Mouse (Mus musculus): Measurements from ENCODE around the gene Gm6096.
A peak's percentile ranks its signal among the peaks of the same experiment; 100 is the strongest.
"Not testable (repeated sequence)": the region's sequence is repeated elsewhere in the genome, so short reads cannot be mapped to it uniquely, and the experiment has no call there.

Gene Gm6096

GRCm38 (mm10) chr7:34250738-34251137, at the start of gene Gm6096:
Gene Gm6096, plus strand, starts transcription at chr7:34251038.
- DNase-seq (ENCODE audit: low read depth, low spot score), result no peak

- not testable (repeated sequence) for DNase-seq (ENCODE audit: low read depth, low spot score)
Observed at GRCm38 (mm10) chr7:34202147-34202546, 48.7 kb upstream of the Gm6096 start.

GRCm38 (mm10) chr7:34206331-34206730, 44.5 kb upstream of the Gm6096 start:
- no peak for DNase-seq (ENCODE audit: low read depth, low spot score)

GRCm38 (mm10) chr7:34208027-34208745, 42.7 kb upstream of the Gm6096 start:
- DNase-seq (ENCODE audit: low read depth, low spot score), result no peak

GRCm38 (mm10) chr7:34213281-34213680, 37.6 kb upstream of the Gm6096 start:
- no peak for DNase-seq (ENCODE audit: low read depth, low spot score)

GRCm38 (mm10) chr7:34214644-34215043, 36.2 kb upstream of the Gm6096 start:
- no peak for DNase-seq (ENCODE audit: low read depth, low spot score)

GRCm38 (mm10) chr7:34215481-34215880, 35.4 kb upstream of the Gm6096 start:
- no peak for DNase-seq (ENCODE audit: low read depth, low spot score)

- no peak for DNase-seq (ENCODE audit: low read depth, low spot score)
Observed at GRCm38 (mm10) chr7:34216474-34216873, 34.4 kb upstream of the Gm6096 start.

- DNase-seq (ENCODE audit: low read depth, low spot score), result no peak
Observed at GRCm38 (mm10) chr7:34218496-34218895, 32.3 kb upstream of the Gm6096 start.

- no peak for DNase-seq (ENCODE audit: low read depth, low spot score)
Observed at GRCm38 (mm10) chr7:34221594-34222250, 29.1 kb upstream of the Gm6096 start.

- no peak for DNase-seq (ENCODE audit: low read depth, low spot score)
Observed at GRCm38 (mm10) chr7:34222340-34222739, 28.5 kb upstream of the Gm6096 start.

- no peak for DNase-seq (ENCODE audit: low read depth, low spot score)
Observed at GRCm38 (mm10) chr7:34224308-34224707, 26.5 kb upstream of the Gm6096 start.

GRCm38 (mm10) chr7:34226086-34226485, 24.8 kb upstream of the Gm6096 start:
- DNase-seq (ENCODE audit: low read depth, low spot score), result no peak

GRCm38 (mm10) chr7:34226846-34227245, 24.0 kb upstream of the Gm6096 start:
- no peak for DNase-seq (ENCODE audit: low read depth, low spot score)

- no peak for DNase-seq (ENCODE audit: low read depth, low spot score)
Observed at GRCm38 (mm10) chr7:34228641-34229040, 22.2 kb upstream of the Gm6096 start.

- DNase-seq (ENCODE audit: low read depth, low spot score), result no peak
Observed at GRCm38 (mm10) chr7:34229153-34229552, 21.7 kb upstream of the Gm6096 start.

- no peak for DNase-seq (ENCODE audit: low read depth, low spot score)
Observed at GRCm38 (mm10) chr7:34229691-34230111, 21.1 kb upstream of the Gm6096 start.

GRCm38 (mm10) chr7:34230116-34230515, 20.7 kb upstream of the Gm6096 start, which contains the start of gene Gpi1:
Gene Gpi1, minus strand, starts transcription at chr7:34230336.
- peak; percentile 66 for DNase-seq (ENCODE audit: low read depth, low spot score)

GRCm38 (mm10) chr7:34232785-34233725, 17.8 kb upstream of the Gm6096 start:
- DNase-seq (ENCODE audit: low read depth, low spot score), result no peak

GRCm38 (mm10) chr7:34233909-34234609, 16.8 kb upstream of the Gm6096 start:
- peak; percentile 85 for DNase-seq (ENCODE audit: low read depth, low spot score)

All from c-Kit-negative CD71-positive TER-119-positive erythroid progenitor cells, embryonic 14.5 days (primary cell).